Mouse (Mus musculus) CD4-positive helper T cell, adult 2 months (primary cell): ENCODE data around the gene Irak4.

ENCODE experiments used
- DNase-seq: peaks from one replicate; pipeline ENCODE4 v3.0.0-alpha.2; 2012; ENCODE audit warnings: low read depth, missing footprints, low spot score

The Irak4 gene

DNA sequence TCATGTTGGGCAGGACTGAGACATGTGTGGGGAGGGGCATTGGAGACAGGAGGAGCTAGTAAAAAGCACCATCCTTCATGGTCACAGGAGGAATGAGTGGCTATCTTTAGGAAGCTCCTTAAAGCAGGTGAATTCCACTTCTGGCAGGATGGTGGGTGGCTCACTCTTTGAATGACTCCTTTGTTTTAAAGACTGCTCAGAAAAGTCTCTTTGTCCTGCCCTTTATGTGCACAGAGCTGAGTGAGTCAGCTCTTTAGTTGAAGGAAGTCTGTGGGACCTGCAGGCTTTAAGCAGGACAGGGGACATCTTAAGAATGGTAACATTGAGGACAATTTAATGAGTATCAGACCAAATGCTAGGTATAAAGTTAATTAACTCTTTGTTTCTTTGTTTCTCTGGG is 77.5 kb downstream of the Irak4 start:
- no peak for DNase-seq

DNA sequence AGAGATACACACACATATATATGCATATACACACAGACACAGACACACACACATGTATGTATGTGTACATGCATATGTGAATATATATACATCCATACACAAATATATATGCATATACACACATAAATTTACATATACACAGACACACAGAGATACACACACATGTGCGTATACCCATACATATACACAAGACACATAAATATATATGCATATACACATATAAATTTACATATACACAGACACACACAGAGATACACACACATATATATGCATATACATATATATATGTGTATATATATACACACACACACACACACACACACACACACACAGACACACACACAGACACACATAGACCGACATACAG is 85.0 kb downstream of the Irak4 start:
- no peak for DNase-seq

DNA sequence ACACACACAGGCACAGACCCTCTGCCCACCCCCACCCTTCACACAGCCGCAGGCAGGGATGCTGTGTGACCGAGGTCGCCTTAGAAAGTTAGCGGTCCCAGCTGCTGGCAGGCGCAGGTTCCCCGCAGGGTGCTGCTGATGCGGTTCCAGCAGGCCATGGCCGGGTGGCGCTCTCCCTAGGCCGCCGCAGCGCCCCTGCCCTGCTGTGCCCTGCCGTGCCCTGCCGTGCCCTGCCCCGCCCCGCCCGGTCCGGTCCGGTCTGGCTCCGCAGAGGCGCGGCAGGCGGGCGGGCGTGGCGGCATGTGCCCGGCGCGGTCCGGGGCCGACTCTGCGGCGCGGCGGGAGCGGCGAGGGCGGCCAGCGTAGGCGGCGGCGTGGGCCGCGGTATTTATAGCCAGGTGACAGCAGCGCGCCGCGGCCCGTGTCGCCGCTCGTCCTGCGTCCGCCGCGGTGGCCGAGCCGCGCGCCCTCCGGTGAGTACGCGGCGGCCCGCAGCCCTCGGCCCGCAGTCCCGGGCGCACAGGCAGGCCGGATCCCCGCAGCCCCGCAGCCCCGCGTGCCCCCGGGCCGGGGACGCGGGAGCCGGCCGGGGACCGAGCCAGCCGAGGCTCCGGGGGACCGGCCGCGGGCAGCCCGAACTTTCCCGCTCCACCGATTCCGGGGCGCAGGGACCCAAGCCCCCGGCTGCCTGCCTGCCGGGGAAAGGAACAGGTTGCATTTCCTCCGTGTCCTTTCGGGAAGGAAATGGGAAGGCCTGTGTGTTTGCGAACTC is 85.6 kb downstream of the Irak4 start, which contains the start of gene Tmem117:
TSS of gene Tmem117 (plus strand) at position 403 of the 772 bp plus-strand sequence.
- DNase-seq: no peak

DNA sequence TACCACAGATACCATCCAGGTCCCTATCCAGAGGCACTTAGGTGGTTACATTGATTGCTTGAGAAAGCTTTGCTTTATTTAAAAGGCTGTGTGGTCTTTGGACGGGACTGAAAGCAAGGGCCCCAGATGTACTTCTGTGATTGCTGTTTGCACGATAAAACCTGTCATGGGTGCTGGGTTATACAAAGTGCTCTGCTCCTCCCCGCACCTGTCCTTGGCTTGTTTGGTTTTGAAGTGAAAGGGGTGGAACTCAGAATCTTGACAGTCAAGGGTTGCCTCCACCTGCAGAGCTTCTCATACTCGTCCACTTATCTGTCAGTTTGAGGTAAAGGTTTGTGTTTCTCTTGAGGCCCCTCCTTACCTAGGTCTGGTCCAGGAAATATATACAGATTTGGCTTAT is 87.1 kb downstream of the Irak4 start:
- no peak for DNase-seq
